Mouse (Mus musculus): ENCODE data around the gene Agrp. TPM values are rescaled to one million over a fixed set of nuclear protein-coding genes. Genes with fewer than 3 reads are reported as not detected.

The Agrp gene
- polyA plus RNA-seq, 1 experiment from 2014 or later = 0.81 TPM

MicroRNA genes within 50 kb of the gene (microRNA counts, 519-probe panel; counts per million panel counts)
- 2,386 counts per million, percentile 51 among the panel's probes with 10 or more counts for microRNA mmu-miR-1966

Small RNA genes lying within 50 kb of the gene (microRNA-seq; reads per million reads assigned to microRNA genes)
- gene Mir1966 = not detected

Other genes with a start within 250 kb of the Agrp start
- gene Kctd19, start 223.9 kb downstream of the Agrp start, polyA plus RNA-seq (2015; fragmentation: Nextera tagmentation; extraction: Ambion mirVana) = not detected in 2 replicates
- gene Lrrc36, start 223.8 kb downstream of the Agrp start, polyA plus RNA-seq (2015; fragmentation: Nextera tagmentation; extraction: Ambion mirVana) = 0.17 and 0.47 TPM in 2 replicates
- gene Tppp3, start 165.9 kb downstream of the Agrp start, polyA plus RNA-seq (2015; fragmentation: Nextera tagmentation; extraction: Ambion mirVana) = 70.3 and 79.3 TPM in 2 replicates
- 33.8 and 34.6 TPM in 2 replicates for gene Zdhhc1, start 140.5 kb downstream of the Agrp start, polyA plus RNA-seq (2015; fragmentation: Nextera tagmentation; extraction: Ambion mirVana)
- 2.5 and 2.8 TPM in 2 replicates for gene Hsd11b2, start 118.6 kb downstream of the Agrp start, polyA plus RNA-seq (2015; fragmentation: Nextera tagmentation; extraction: Ambion mirVana)
- gene Atp6v0d1, start 71.3 kb downstream of the Agrp start, polyA plus RNA-seq (2015; fragmentation: Nextera tagmentation; extraction: Ambion mirVana) = 83.5 and 90.6 TPM in 2 replicates
- 21.9 and 23.3 TPM in 2 replicates for gene Ripor1, start 32.1 kb downstream of the Agrp start, polyA plus RNA-seq (2015; fragmentation: Nextera tagmentation; extraction: Ambion mirVana)
- 76.0 and 76.1 TPM in 2 replicates for gene Ctcf, start 825 bp downstream of the Agrp start, polyA plus RNA-seq (2015; fragmentation: Nextera tagmentation; extraction: Ambion mirVana)
- 0.55 and 0.74 TPM in 2 replicates for gene Carmil2, start 48.9 kb upstream of the Agrp start, polyA plus RNA-seq (2015; fragmentation: Nextera tagmentation; extraction: Ambion mirVana)
- 47.9 and 54.0 TPM in 2 replicates for gene Acd, start 63.7 kb upstream of the Agrp start, polyA plus RNA-seq (2015; fragmentation: Nextera tagmentation; extraction: Ambion mirVana)
- gene Pard6a, start 63.8 kb upstream of the Agrp start, polyA plus RNA-seq (2015; fragmentation: Nextera tagmentation; extraction: Ambion mirVana) = 13.2 and 16.5 TPM in 2 replicates
- not detected in 2 replicates for gene 4933405L10Rik, start 70.3 kb upstream of the Agrp start, polyA plus RNA-seq (2015; fragmentation: Nextera tagmentation; extraction: Ambion mirVana)
- gene Enkd1, start 70.8 kb upstream of the Agrp start, polyA plus RNA-seq (2015; fragmentation: Nextera tagmentation; extraction: Ambion mirVana) = 13.8 and 14.9 TPM in 2 replicates
- 18.1 and 24.7 TPM in 2 replicates for gene Gfod2, start 121.3 kb upstream of the Agrp start, polyA plus RNA-seq (2015; fragmentation: Nextera tagmentation; extraction: Ambion mirVana)
- 13.7 and 14.1 TPM in 2 replicates for gene Ranbp10, start 190.0 kb upstream of the Agrp start, polyA plus RNA-seq (2015; fragmentation: Nextera tagmentation; extraction: Ambion mirVana)
- 0.10 and 0.18 TPM in 2 replicates for gene Tsnaxip1, start 190.3 kb upstream of the Agrp start, polyA plus RNA-seq (2015; fragmentation: Nextera tagmentation; extraction: Ambion mirVana)
- 39.4 and 41.0 TPM in 2 replicates for gene Cenpt, start 215.9 kb upstream of the Agrp start, polyA plus RNA-seq (2015; fragmentation: Nextera tagmentation; extraction: Ambion mirVana)
- gene Thap11, start 217.7 kb upstream of the Agrp start, polyA plus RNA-seq (2015; fragmentation: Nextera tagmentation; extraction: Ambion mirVana) = 49.3 and 54.5 TPM in 2 replicates
- gene Nutf2, start 223.2 kb upstream of the Agrp start, polyA plus RNA-seq (2015; fragmentation: Nextera tagmentation; extraction: Ambion mirVana) = 140 and 208 TPM in 2 replicates
- 41.8 and 46.4 TPM in 2 replicates for gene Edc4, start 243.5 kb upstream of the Agrp start, polyA plus RNA-seq (2015; fragmentation: Nextera tagmentation; extraction: Ambion mirVana)

Data from stomach, embryonic 16.5 days (tissue).